Mouse (Mus musculus) layer of hippocampus, adult 9-11 months (tissue): ENCODE results near the gene Setd1a.
"Not testable (repeated sequence)": the region's sequence is repeated elsewhere in the genome, so short reads cannot be mapped to it uniquely, and the experiment has no call there.

Source experiments
- DNase-seq: peaks from one replicate; pipeline ENCODE4 v3.0.0; 2022

Setd1a gene

DNA sequence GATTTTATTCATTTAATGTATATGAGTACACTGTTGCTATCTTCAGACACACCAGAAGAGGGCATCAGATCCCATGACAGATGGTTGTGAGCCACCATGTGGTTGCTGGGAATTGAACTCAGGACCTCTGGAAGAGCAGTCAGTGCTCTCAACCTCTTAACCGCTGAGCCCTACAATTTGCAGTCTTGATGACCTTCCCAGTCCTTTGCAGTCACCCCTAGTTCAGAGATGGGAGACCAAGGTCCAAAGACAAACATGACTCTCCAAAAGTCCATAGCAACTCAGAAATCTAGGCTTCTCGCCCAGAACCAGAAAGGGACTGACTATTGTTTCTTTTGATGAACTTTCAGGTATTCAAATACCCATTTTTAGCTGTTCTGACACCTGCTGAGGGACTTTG lies 63.6 kb downstream of the Setd1a start:
- DNase-seq, result not testable (repeated sequence)

GRCm38 (mm10) chr7:127840886-127841285 lies 64.4 kb downstream of the Setd1a start:
- peak; percentile 72 for DNase-seq

DNA sequence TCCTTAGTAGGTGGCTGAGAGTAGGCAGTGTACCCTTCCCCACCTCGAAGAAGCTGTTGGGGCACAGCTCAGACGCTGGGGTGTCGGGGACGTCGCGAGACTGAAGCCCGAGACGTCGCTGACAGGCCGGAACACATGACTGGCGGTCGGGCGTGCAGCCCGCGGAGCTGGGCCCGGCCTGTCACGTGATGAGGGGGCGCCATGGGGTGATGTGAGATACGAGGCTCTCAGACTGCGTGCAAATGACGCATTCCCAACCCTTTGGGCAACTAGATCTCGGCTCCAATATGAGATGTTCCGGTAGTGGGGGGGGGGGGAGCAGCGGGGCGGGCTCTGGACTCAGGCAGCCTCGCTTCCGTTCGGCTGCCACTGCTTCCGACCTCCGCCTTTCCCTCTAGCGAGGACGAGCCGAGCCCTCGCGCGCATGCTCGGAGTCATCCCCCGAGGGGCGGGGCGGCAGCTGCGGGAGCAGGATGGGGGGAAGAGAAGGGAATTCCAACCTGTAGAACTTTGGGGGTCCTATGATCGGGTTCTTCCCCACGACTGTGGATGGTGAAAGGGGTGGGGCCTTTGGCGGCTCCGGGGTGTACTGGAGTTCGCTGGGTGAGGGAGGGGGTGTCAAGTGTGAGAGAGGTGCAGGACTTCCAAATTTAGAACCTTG lies 65.0 kb downstream of the Setd1a start:
- peak; percentile 98 for DNase-seq

GRCm38 (mm10) chr7:127842001-127842718 lies 65.7 kb downstream of the Setd1a start:
- DNase-seq, result peak; percentile 80
